Mouse (Mus musculus): ENCODE data around the gene Spg20. TPM values are rescaled to one million over a fixed set of nuclear protein-coding genes. Genes with fewer than 3 reads are reported as not detected.

The Spg20 gene
- 28.1 TPM for polyA plus RNA-seq (2014; fragmentation: Illumina TruSeq; extraction: RNeasy Lipid Tissue Mini Kit (QIAGEN cat#74804); ENCODE audit: low read depth, low replicate concordance)

DNA sequence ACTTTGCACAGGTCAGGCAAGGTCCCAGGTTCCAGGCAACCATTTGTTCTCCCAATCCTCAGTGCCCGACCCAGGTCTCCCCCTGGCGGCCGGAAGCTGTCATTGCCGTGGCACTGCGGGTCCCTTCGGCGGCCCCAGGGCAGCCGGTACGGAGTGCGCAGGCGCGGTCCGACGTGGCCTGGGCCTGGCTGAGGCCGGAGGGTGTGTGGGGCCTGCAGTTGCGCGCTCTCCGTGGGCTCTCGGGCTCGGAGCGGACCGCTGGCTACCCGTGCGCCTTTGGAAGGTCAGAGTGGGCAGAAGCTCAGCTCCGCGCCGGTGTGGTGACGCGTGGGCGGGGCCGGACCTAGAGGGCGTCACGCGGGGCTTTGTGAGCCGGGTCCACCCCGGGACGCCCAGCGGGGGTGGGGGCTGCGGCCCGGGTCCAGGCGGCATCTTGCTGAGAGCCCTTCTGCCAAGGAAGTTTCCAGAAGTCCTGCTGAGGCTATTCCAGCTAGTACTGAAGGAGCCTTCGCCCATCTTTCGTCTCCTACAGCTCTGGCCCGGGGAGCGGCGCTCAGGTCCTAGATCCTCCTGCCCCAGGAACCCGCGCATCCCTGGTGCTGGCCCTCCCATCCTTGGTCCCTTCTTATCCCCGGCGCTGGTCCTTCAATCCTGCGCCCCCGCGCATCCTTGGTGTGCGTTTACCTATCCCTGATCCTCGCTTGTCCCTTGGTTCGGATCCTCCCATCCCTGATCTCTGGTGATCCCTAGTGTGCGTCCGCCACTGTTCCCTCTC lies at the start of gene Spg20:
Spg20 (plus strand) TSS at position 174 of the 775 bp plus-strand sequence.

DNA sequence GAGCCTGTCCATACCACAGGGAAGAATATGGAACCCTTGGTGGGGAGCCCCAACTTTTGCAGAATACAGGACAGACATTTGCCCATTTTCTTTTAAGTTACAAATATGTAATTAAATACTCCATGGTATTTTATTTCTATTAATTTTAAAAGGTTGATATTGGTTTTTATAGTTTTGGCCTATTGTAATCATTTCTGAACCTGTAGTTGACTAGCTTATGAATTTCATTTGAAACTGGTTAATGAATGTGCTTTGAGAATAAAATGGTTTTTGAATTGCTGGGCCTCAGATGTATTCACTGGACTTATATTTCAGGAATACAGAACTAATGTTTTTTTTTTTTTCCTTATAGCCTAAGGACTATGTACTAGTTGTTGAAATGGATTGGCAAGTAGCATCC lies 25.1 kb downstream of the Spg20 start, which contains the start of gene Ccdc169:
Ccdc169 (plus strand) TSS at position 301 of the 400 bp plus-strand sequence.

GRCm38 (mm10) chr3:55181766-55182165 lies 69.9 kb downstream of the Spg20 start, which contains the start of gene Sohlh2:
Sohlh2 (plus strand) TSS chr3:55182028.

Other genes with a start within 250 kb of the Spg20 start
- gene Sertm1, start 196.2 kb upstream of the Spg20 start, polyA plus RNA-seq (2014; fragmentation: Illumina TruSeq; extraction: RNeasy Lipid Tissue Mini Kit (QIAGEN cat#74804); ENCODE audit: low read depth, low replicate concordance): 0.50 TPM
- gene Ccna1, start 56.6 kb upstream of the Spg20 start, polyA plus RNA-seq (2014; fragmentation: Illumina TruSeq; extraction: RNeasy Lipid Tissue Mini Kit (QIAGEN cat#74804); ENCODE audit: low read depth, low replicate concordance): not detected
- gene Ccdc169, start 25.2 kb downstream of the Spg20 start, polyA plus RNA-seq (2014; fragmentation: Illumina TruSeq; extraction: RNeasy Lipid Tissue Mini Kit (QIAGEN cat#74804); ENCODE audit: low read depth, low replicate concordance): not detected
- gene Sohlh2, start 69.9 kb downstream of the Spg20 start, polyA plus RNA-seq (2014; fragmentation: Illumina TruSeq; extraction: RNeasy Lipid Tissue Mini Kit (QIAGEN cat#74804); ENCODE audit: low read depth, low replicate concordance): not detected
- gene Dclk1, start 130.3 kb downstream of the Spg20 start, polyA plus RNA-seq (2014; fragmentation: Illumina TruSeq; extraction: RNeasy Lipid Tissue Mini Kit (QIAGEN cat#74804); ENCODE audit: low read depth, low replicate concordance): 3.0 TPM

Measured in heart, adult 10 weeks (tissue).